Mouse (Mus musculus): ENCODE measurements around the gene Fam217b. TPM values are rescaled to one million over a fixed set of nuclear protein-coding genes. Genes with fewer than 3 reads are reported as not detected.

The Fam217b gene
- total and polyA plus RNA-seq, 2 experiments, result 0.15 to 0.18 TPM

- H3K27me3 ChIP-seq (ENCODE audit: control insufficient read depth, insufficient read depth, low read length), result peaks cover 7% of the 10 kb centered on the region; the same call in 1 of the 2 replicates
- no peaks in the 10 kb centered on the region for H3K36me3 ChIP-seq (ENCODE audit: control insufficient read depth, insufficient read depth, low read length)
- no peak for DNase-seq (ENCODE audit: extremely low read depth, low read depth, low spot score)
- TF ChIP-seq POLR2A (IDR thresholded peaks at IDR 0.05; ENCODE audit: extremely low read depth, insufficient read depth, low read length), result no peak
- H3K27ac ChIP-seq (replicated peaks; ENCODE audit: insufficient read depth, low read depth, low read length), result no peak overlapping the region
- no peak overlapping the region for H3K4me3 ChIP-seq (ENCODE audit: insufficient read depth, low read depth, low read length)
- no peak overlapping the region for H3K9ac ChIP-seq (ENCODE audit: low read depth, low read length)
- H3K79me2 ChIP-seq (ENCODE audit: control insufficient read depth, insufficient read depth, low read length), result no peaks in the 10 kb centered on the region
- 75% methylated on average over 13 of the region's 13 CpGs for WGBS
- H3K4me1 ChIP-seq (ENCODE audit: control insufficient read depth, insufficient read depth, low read length), result no peaks in the 10 kb centered on the region; the same call in 1 of the 2 replicates
These were observed 1.2 kb upstream of the Fam217b start for GRCm38 (mm10) chr2:178413081-178413480.

- peak overlapping the region; percentile 64 for H3K9ac ChIP-seq (ENCODE audit: low read depth, low read length)
- H3K27me3 ChIP-seq (ENCODE audit: control insufficient read depth, insufficient read depth, low read length), result peaks cover 7% of the 10 kb centered on the region; the same call in 1 of the 2 replicates
- DNase-seq (ENCODE audit: extremely low read depth, low read depth, low spot score), result no peak
- no peaks in the 10 kb centered on the region for H3K79me2 ChIP-seq (ENCODE audit: control insufficient read depth, insufficient read depth, low read length)
- TF ChIP-seq POLR2A (IDR thresholded peaks at IDR 0.05; ENCODE audit: extremely low read depth, insufficient read depth, low read length) (no peak), CTCF (IDR thresholded peaks at IDR 0.05; ENCODE audit: low read depth, low read length) (no peak)
- WGBS, result 21% methylated on average over 75 of the region's 75 CpGs
- H3K4me3 ChIP-seq (ENCODE audit: insufficient read depth, low read depth, low read length), result peak overlapping the region; percentile 66
- no peaks in the 10 kb centered on the region; the same call in 1 of the 2 replicates for H3K4me1 ChIP-seq (ENCODE audit: control insufficient read depth, insufficient read depth, low read length)
- H3K36me3 ChIP-seq (ENCODE audit: control insufficient read depth, insufficient read depth, low read length), result no peaks in the 10 kb centered on the region
- no peak overlapping the region for H3K27ac ChIP-seq (replicated peaks; ENCODE audit: insufficient read depth, low read depth, low read length)
These were observed 653 bp upstream of the Fam217b start for GRCm38 (mm10) chr2:178413481-178414260.

GRCm38 (mm10) chr2:178415150-178415448 lies 775 bp downstream of the Fam217b start:
- no peaks in the 10 kb centered on the region; the same call in 1 of the 2 replicates for H3K4me1 ChIP-seq (ENCODE audit: control insufficient read depth, insufficient read depth, low read length)
- no peaks in the 10 kb centered on the region for H3K79me2 ChIP-seq (ENCODE audit: control insufficient read depth, insufficient read depth, low read length)
- no peak overlapping the region for H3K4me3 ChIP-seq (ENCODE audit: insufficient read depth, low read depth, low read length)
- peaks cover 7% of the 10 kb centered on the region; the same call in 1 of the 2 replicates for H3K27me3 ChIP-seq (ENCODE audit: control insufficient read depth, insufficient read depth, low read length)
- no peak for DNase-seq (ENCODE audit: extremely low read depth, low read depth, low spot score)
- no peaks in the 10 kb centered on the region for H3K36me3 ChIP-seq (ENCODE audit: control insufficient read depth, insufficient read depth, low read length)
- WGBS, result 46% methylated on average over 3 of the region's 3 CpGs
- H3K27ac ChIP-seq (replicated peaks; ENCODE audit: insufficient read depth, low read depth, low read length), result no peak overlapping the region
- no peak overlapping the region for H3K9ac ChIP-seq (ENCODE audit: low read depth, low read length)
- TF ChIP-seq CTCF (IDR thresholded peaks at IDR 0.05; ENCODE audit: low read depth, low read length) (no peak), POLR2A (IDR thresholded peaks at IDR 0.05; ENCODE audit: extremely low read depth, insufficient read depth, low read length) (no peak)

GRCm38 (mm10) chr2:178416427-178416826 lies 2.1 kb downstream of the Fam217b start:
- H3K36me3 ChIP-seq (ENCODE audit: control insufficient read depth, insufficient read depth, low read length), result no peaks in the 10 kb centered on the region
- H3K4me3 ChIP-seq (ENCODE audit: insufficient read depth, low read depth, low read length), result no peak overlapping the region
- no peak for DNase-seq (ENCODE audit: extremely low read depth, low read depth, low spot score)
- TF ChIP-seq CTCF (IDR thresholded peaks at IDR 0.05; ENCODE audit: low read depth, low read length) (no peak), POLR2A (IDR thresholded peaks at IDR 0.05; ENCODE audit: extremely low read depth, insufficient read depth, low read length) (no peak)
- 67% methylated on average over 13 of the region's 13 CpGs for WGBS
- H3K27me3 ChIP-seq (ENCODE audit: control insufficient read depth, insufficient read depth, low read length), result peaks cover 7% of the 10 kb centered on the region; the same call in 1 of the 2 replicates
- no peak overlapping the region for H3K27ac ChIP-seq (replicated peaks; ENCODE audit: insufficient read depth, low read depth, low read length)
- H3K79me2 ChIP-seq (ENCODE audit: control insufficient read depth, insufficient read depth, low read length), result no peaks in the 10 kb centered on the region
- no peak overlapping the region for H3K9ac ChIP-seq (ENCODE audit: low read depth, low read length)
- no peaks in the 10 kb centered on the region; the same call in 1 of the 2 replicates for H3K4me1 ChIP-seq (ENCODE audit: control insufficient read depth, insufficient read depth, low read length)

- no peaks in the 10 kb centered on the region for H3K36me3 ChIP-seq (ENCODE audit: control insufficient read depth, insufficient read depth, low read length)
- whole genome bisulfite sequencing, result 89% methylated on average over 4 of the region's 4 CpGs
- DNase-seq (ENCODE audit: extremely low read depth, low read depth, low spot score), result no peak
These were observed 2.6 kb downstream of the Fam217b start for GRCm38 (mm10) chr2:178416970-178417369.

GRCm38 (mm10) chr2:178420576-178420975 lies 6.3 kb downstream of the Fam217b start:
- Histone ChIP-seq H3K79me2 (ENCODE audit: control insufficient read depth, insufficient read depth, low read length) (no peaks in the 10 kb centered on the region), H3K36me3 (ENCODE audit: control insufficient read depth, insufficient read depth, low read length) (no peaks in the 10 kb centered on the region), H3K4me3 (ENCODE audit: insufficient read depth, low read depth, low read length) (no peak overlapping the region), H3K9ac (ENCODE audit: low read depth, low read length) (no peak overlapping the region), H3K4me1 (ENCODE audit: control insufficient read depth, insufficient read depth, low read length) (no peaks in the 10 kb centered on the region), H3K27me3 (ENCODE audit: control insufficient read depth, insufficient read depth, low read length) (no peaks in the 10 kb centered on the region), H3K27ac (replicated peaks; ENCODE audit: insufficient read depth, low read depth, low read length) (no peak overlapping the region)
- TF ChIP-seq CTCF (IDR thresholded peaks at IDR 0.05; ENCODE audit: low read depth, low read length), result no peak
- no peak for TF ChIP-seq POLR2A (IDR thresholded peaks at IDR 0.05; ENCODE audit: extremely low read depth, insufficient read depth, low read length)
- DNase-seq (ENCODE audit: extremely low read depth, low read depth, low spot score), result no peak
- 86% methylated on average over 9 of the region's 9 CpGs for WGBS

More at GRCm38 (mm10) chr2:178416970-178417369, 2.6 kb downstream of the Fam217b start:
- Histone ChIP-seq H3K27ac (replicated peaks; ENCODE audit: insufficient read depth, low read depth, low read length) (no peak overlapping the region), H3K79me2 (ENCODE audit: control insufficient read depth, insufficient read depth, low read length) (no peaks in the 10 kb centered on the region), H3K9ac (ENCODE audit: low read depth, low read length) (no peak overlapping the region), H3K4me1 (ENCODE audit: control insufficient read depth, insufficient read depth, low read length) (no peaks in the 10 kb centered on the region; the same call in 1 of the 2 replicates), H3K4me3 (ENCODE audit: insufficient read depth, low read depth, low read length) (no peak overlapping the region), H3K27me3 (ENCODE audit: control insufficient read depth, insufficient read depth, low read length) (peaks cover 7% of the 10 kb centered on the region; the same call in 1 of the 2 replicates)
- TF ChIP-seq CTCF (IDR thresholded peaks at IDR 0.05; ENCODE audit: low read depth, low read length) (no peak), POLR2A (IDR thresholded peaks at IDR 0.05; ENCODE audit: extremely low read depth, insufficient read depth, low read length) (no peak)

All from liver, adult 2 months (tissue).